In genomic region chr2:38924571-38924970, GRCm38 (mm10) we compare ENCODE assay signal across 8 mouse cellular contexts. TPM values are rescaled to one million over a fixed set of nuclear protein-coding genes. Genes with fewer than 3 reads are reported as not detected.
DNase-seq lines count a peak whose midpoint lies in the region; ATAC-seq and TF ChIP-seq lines count a peak whose summit lies in the region.

No protein-coding gene starts in this region.

- peak overlapping the region; percentile 97 for H3K4me2 ChIP-seq in liver, embryonic 16.5 days (ENCODE audit: low read depth, low read length)

- no peak for ATAC-seq in liver, embryonic 16.5 days (ENCODE audit: low read depth)

- peak overlapping the region; percentile 85 for H3K4me3 ChIP-seq in cerebellum, adult 2 months (replicated peaks; ENCODE audit: insufficient read depth, low read depth, low read length)
- H3K4me3 ChIP-seq in testis, adult 2 months (ENCODE audit: control insufficient read depth, low read depth, low read length), result peak overlapping the region; percentile 99
- H3K4me3 ChIP-seq in liver, embryonic 16.5 days (ENCODE audit: low read depth, low read length), result peak overlapping the region; percentile 85

- H3K27ac ChIP-seq in cerebellum, adult 2 months (ENCODE audit: insufficient read depth, low read length), result no peak overlapping the region
- no peak overlapping the region for H3K27ac ChIP-seq in testis, adult 2 months (ENCODE audit: control insufficient read depth, insufficient read depth, low read depth, low read length)
- no peak overlapping the region for H3K27ac ChIP-seq in liver, embryonic 16.5 days (ENCODE audit: low read length)

- no peak overlapping the region for H3K9ac ChIP-seq in liver, embryonic 16.5 days (ENCODE audit: low read depth, low read length)

- TF ChIP-seq POLR2A in cerebellum, adult 2 months (IDR thresholded peaks at IDR 0.05; ENCODE audit: borderline replicate concordance, insufficient read depth, low read length), result no peak
- TF ChIP-seq POLR2A in testis, adult 2 months (IDR thresholded peaks at IDR 0.05; ENCODE audit: control insufficient read depth, low read depth, low read length), result no peak

- no peaks in the 10 kb centered on the region; the same call in 1 of the 2 replicates for H3K27me3 ChIP-seq in cerebellum, adult 2 months (ENCODE audit: control insufficient read depth, insufficient read depth, low read length)
- no peaks in the 10 kb centered on the region for H3K27me3 ChIP-seq in testis, adult 2 months (ENCODE audit: control insufficient read depth, insufficient read depth, low read length)
- peaks cover 26% of the 10 kb centered on the region for H3K27me3 ChIP-seq in liver, embryonic 16.5 days (ENCODE audit: control insufficient read depth, insufficient read depth, low read depth, low read length)

- no peak for DNase-seq in cerebellum, adult 2 months
- no peak for DNase-seq in cerebellum, adult 9-11 months
- no peak for DNase-seq in testis, postnatal 14 days (ENCODE audit: low spot score)
- DNase-seq in ovary, postnatal 14 days (ENCODE audit: low spot score), result no peak
- DNase-seq in thymus, postnatal 36 days, result no peak
- DNase-seq in B cell, adult 2 months, result no peak

- WGBS in cerebellum, adult 2 months, result 27% methylated on average over 10 of the region's 10 CpGs
- 16% methylated on average over 10 of the region's 10 CpGs for WGBS in liver, embryonic 16.5 days (ENCODE audit: insufficient replicate concordance)

- H3K4me1 ChIP-seq in cerebellum, adult 2 months (ENCODE audit: control insufficient read depth, insufficient read depth, low read length), result no peaks in the 10 kb centered on the region
- H3K4me1 ChIP-seq in testis, adult 2 months (ENCODE audit: control insufficient read depth, insufficient read depth, low read length), result peaks cover 8% of the 10 kb centered on the region
- peaks cover 11% of the 10 kb centered on the region for H3K4me1 ChIP-seq in liver, embryonic 16.5 days (ENCODE audit: control insufficient read depth, low read depth, low read length)

- no peak for TF ChIP-seq CTCF in cerebellum, adult 2 months (IDR thresholded peaks at IDR 0.05; ENCODE audit: borderline replicate concordance, insufficient read depth, low read depth, low read length)
- TF ChIP-seq CTCF in testis, adult 2 months (IDR thresholded peaks at IDR 0.05; ENCODE audit: control insufficient read depth, insufficient read depth, insufficient replicate concordance, low read depth, low read length), result no peak

- no peaks in the 10 kb centered on the region for H3K9me3 ChIP-seq in liver, embryonic 16.5 days (replicated peaks; ENCODE audit: control insufficient read depth, low read length)

- no peaks in the 10 kb centered on the region for H3K36me3 ChIP-seq in testis, adult 2 months (ENCODE audit: control insufficient read depth, insufficient read depth, low read length)
- H3K36me3 ChIP-seq in liver, embryonic 16.5 days (ENCODE audit: control insufficient read depth, insufficient read depth), result no peaks in the 10 kb centered on the region

RNA-seq across cellular contexts. Expression of gene Nr6a1, which starts 2.9 kb away (rescaled TPM):
- polyA plus RNA-seq in cerebellum, adult 2 months (2012; rRNA removed), result 5.2 and 6.7 TPM in 2 replicates
- polyA plus RNA-seq in testis, adult 2 months (2012; rRNA removed), result 175 and 204 TPM in 2 replicates
- 0.79 and 0.94 TPM in 2 replicates for polyA plus RNA-seq in liver, embryonic 16.5 days (2015; fragmentation: Nextera tagmentation; extraction: Ambion mirVana)

RNA-seq across cellular contexts. Expression of gene Olfml2a, which starts 7.2 kb away (rescaled TPM):
- polyA plus RNA-seq in cerebellum, adult 2 months (2012; rRNA removed), result 0.95 and 1.3 TPM in 2 replicates
- 1.3 and 1.6 TPM in 2 replicates for polyA plus RNA-seq in testis, adult 2 months (2012; rRNA removed)
- 0.15 and 0.19 TPM in 2 replicates for polyA plus RNA-seq in liver, embryonic 16.5 days (2015; fragmentation: Nextera tagmentation; extraction: Ambion mirVana)

Comparison
In these comparisons a context has a peak if more than half of its experiments do, and no peak if none do; other contexts are left out.
1. RNA of gene Nr6a1, which starts 2.9 kb away (polyA plus RNA-seq): 175 to 204 TPM in testis, adult 2 months; 5.2 to 6.7 TPM in cerebellum, adult 2 months and 0.79 to 0.94 TPM in liver, embryonic 16.5 days; every median in the first group is over 10 times any median in the second.
2. Peak in every context shown above with its lines, with median percentiles within 50 percentile points of each other: H3K4me3 ChIP-seq.